Mouse (Mus musculus): ENCODE data around the gene Crnkl1. TPM values are rescaled to one million over a fixed set of nuclear protein-coding genes. Genes with fewer than 3 reads are reported as not detected.

Gene Crnkl1
- polyA plus RNA-seq (2015; fragmentation: Nextera tagmentation; extraction: Ambion mirVana): 19.7 and 22.0 TPM in 2 replicates

GRCm38 (mm10) chr2:145934339-145935231 lies at the start of gene Crnkl1, which contains the start of gene Cfap61:
Gene Crnkl1 (minus strand): TSS chr2:145935014.
Gene Cfap61 (plus strand): TSS chr2:145934784.

GRCm38 (mm10) chr2:145901861-145902260 lies 33.0 kb downstream of the Crnkl1 start, which contains the start of gene Naa20:
Gene Naa20 (plus strand): TSS chr2:145902099.

Other genes with a start within 250 kb of the Crnkl1 start
- gene Naa20, start 32.9 kb downstream of the Crnkl1 start, polyA plus RNA-seq (2015; fragmentation: Nextera tagmentation; extraction: Ambion mirVana): 90.6 and 95.4 TPM in 2 replicates
- gene Cfap61, start 230 bp downstream of the Crnkl1 start, polyA plus RNA-seq (2015; fragmentation: Nextera tagmentation; extraction: Ambion mirVana): 0.16 TPM in 1 of 2 replicates, not detected in the other

All from spleen, postnatal 0 days (tissue).